Mouse (Mus musculus): ENCODE results near the gene Alyref. TPM values are rescaled to one million over a fixed set of nuclear protein-coding genes. Genes with fewer than 3 reads are reported as not detected.

The Alyref gene
- polyA plus RNA-seq, 1 experiment from 2014 or later = 361 TPM

- peak overlapping the region; percentile 96; the same call in 1 of the 2 replicates for H3K27ac ChIP-seq
- peak overlapping the region; percentile 91 for H3K4me3 ChIP-seq (replicated peaks; ENCODE audit: low read depth, low read length)
- peaks cover 20% of the 10 kb centered on the region for H3K36me3 ChIP-seq (ENCODE audit: insufficient read depth, low read length)
- DNase-seq (ENCODE audit: low spot score) = peak; percentile 79
- WGBS = 45% methylated on average over 15 of the region's 15 CpGs
- H3K9ac ChIP-seq (ENCODE audit: low read depth, low read length) = peak overlapping the region; percentile 97; the same call in 1 of the 2 replicates
- peak overlapping the region; percentile 94 for H3K4me2 ChIP-seq (ENCODE audit: low read length)
- H3K9me3 ChIP-seq (replicated peaks; ENCODE audit: low read length) = no peaks in the 10 kb centered on the region
- TF ChIP-seq CTCF (IDR thresholded peaks at IDR 0.05; ENCODE audit: low read depth) = peak; percentile 90
- no peaks in the 10 kb centered on the region for H3K27me3 ChIP-seq (ENCODE audit: insufficient read depth, low read length)
- H3K4me1 ChIP-seq (replicated peaks; ENCODE audit: insufficient read depth, low read length) = peaks cover 15% of the 10 kb centered on the region
- peak; percentile 1; the same call in 1 of the 2 replicates for ATAC-seq (replicated peaks; ENCODE audit: low FRiP score, low read depth)
These were observed 18.7 kb downstream of the Alyref start for GRCm38 (mm10) chr11:120579316-120580107.

- 69% methylated on average over 11 of the region's 11 CpGs for WGBS
- no peak overlapping the region for H3K4me2 ChIP-seq (ENCODE audit: low read length)
- no peak overlapping the region for H3K4me3 ChIP-seq (replicated peaks; ENCODE audit: low read depth, low read length)
- no peak overlapping the region for H3K9ac ChIP-seq (ENCODE audit: low read depth, low read length)
- H3K36me3 ChIP-seq (ENCODE audit: insufficient read depth, low read length) = peaks cover 20% of the 10 kb centered on the region
- peaks cover 19% of the 10 kb centered on the region for H3K4me1 ChIP-seq (replicated peaks; ENCODE audit: insufficient read depth, low read length)
- no peak for TF ChIP-seq CTCF (IDR thresholded peaks at IDR 0.05; ENCODE audit: low read depth)
- DNase-seq (ENCODE audit: low spot score) (peak; percentile 32), ATAC-seq (replicated peaks; ENCODE audit: low FRiP score, low read depth) (peak; percentile 6; the same call in 1 of the 2 replicates)
- no peaks in the 10 kb centered on the region for H3K27me3 ChIP-seq (ENCODE audit: insufficient read depth, low read length)
- H3K27ac ChIP-seq = peak overlapping the region; percentile 80; the same call in 1 of the 2 replicates
- H3K9me3 ChIP-seq (replicated peaks; ENCODE audit: low read length) = no peaks in the 10 kb centered on the region
These were observed 19.4 kb downstream of the Alyref start for GRCm38 (mm10) chr11:120578694-120579243.

DNA sequence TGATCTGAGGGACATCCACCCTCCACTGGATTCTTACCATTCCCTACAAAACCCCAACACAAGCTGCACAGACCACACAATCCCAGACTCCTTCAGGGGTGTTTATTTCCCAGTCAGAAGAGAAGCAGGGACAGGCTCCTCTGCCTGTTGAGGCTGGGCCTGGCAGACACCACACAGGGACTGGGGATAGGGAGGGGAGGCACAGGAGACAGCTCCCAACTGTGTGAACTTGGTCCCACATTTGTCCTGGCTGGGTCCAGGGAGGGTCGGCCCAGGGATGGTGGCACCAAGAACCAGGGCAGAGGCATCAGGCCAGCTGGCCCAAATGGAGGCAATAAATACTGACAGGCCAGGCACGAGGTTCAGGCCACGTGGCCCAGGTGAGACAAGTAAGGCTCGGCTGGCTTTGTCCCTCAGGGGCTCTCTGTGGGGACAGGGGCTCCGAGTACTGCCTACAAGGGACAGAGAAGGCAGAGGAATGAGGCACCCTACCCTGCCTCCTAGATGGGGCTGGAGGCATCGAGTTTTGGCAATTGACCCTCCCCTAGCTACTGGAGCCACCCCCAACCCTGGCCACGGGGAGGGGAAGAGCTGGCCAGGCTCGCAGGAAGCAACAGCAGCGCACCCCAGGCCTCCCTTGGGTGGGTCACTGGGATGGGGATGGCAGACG is 20.0 kb downstream of the Alyref start:
- 67% methylated on average over 10 of the region's 10 CpGs for WGBS
- no peak for DNase-seq (ENCODE audit: low spot score)

DNA sequence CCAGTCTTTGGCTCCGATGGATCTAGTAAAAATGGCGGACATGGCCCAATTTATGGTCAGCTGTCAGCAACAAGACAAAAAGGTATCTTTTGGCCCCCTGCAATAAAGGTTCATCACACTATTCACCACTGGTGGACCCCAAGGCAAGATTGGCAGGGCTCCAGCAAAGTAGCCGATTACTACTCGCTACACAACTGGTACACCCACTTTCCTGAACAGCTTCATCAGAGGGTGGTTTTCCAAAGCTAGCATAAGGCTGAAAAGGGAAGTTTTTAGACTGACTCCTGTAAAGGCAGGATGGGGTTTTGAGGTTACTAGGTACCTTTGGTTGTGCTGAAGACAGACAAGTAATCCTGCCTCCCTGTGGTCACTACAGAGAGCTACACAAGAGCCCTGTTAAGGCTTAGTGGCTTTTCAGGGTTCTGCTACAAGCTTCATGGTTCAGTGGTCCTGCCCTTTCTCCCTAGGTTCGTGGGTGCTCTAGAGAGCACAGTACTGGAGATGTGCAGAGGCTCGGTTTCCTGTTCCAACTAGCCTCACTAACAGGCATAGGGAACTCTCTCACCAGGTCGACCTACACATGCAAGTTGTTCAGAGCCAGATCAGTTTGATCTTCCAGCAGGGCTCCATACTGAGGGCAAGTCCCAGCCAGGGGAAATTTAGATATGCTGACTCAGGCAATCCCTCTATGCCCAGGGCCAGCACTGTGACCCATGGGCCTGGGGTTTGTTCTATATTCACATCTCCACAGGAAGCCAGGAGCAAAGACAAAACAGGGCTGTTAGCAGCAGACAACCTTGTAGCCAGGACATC is 20.7 kb downstream of the Alyref start:
- Histone ChIP-seq H3K36me3 (ENCODE audit: insufficient read depth, low read length) (peaks cover 20% of the 10 kb centered on the region), H3K9ac (ENCODE audit: low read depth, low read length) (0 out of 2 replicates have a peak overlapping the region, but pooled peaks have one; percentile 20), H3K4me1 (replicated peaks; ENCODE audit: insufficient read depth, low read length) (peaks cover 19% of the 10 kb centered on the region), H3K4me3 (replicated peaks; ENCODE audit: low read depth, low read length) (no peak overlapping the region), H3K27ac (peak overlapping the region; percentile 80), H3K9me3 (replicated peaks; ENCODE audit: low read length) (no peaks in the 10 kb centered on the region), H3K4me2 (ENCODE audit: low read length) (peak overlapping the region; percentile 18; the same call in 1 of the 2 replicates), H3K27me3 (ENCODE audit: insufficient read depth, low read length) (no peaks in the 10 kb centered on the region)
- 67% methylated on average over 7 of the region's 7 CpGs for WGBS
- TF ChIP-seq CTCF (IDR thresholded peaks at IDR 0.05; ENCODE audit: low read depth) = peak; percentile 65
- ATAC-seq (replicated peaks; ENCODE audit: low FRiP score, low read depth) (0 out of 2 replicates have a peak, but pooled peaks have one; percentile 6), DNase-seq (ENCODE audit: low spot score) (peak; percentile 72)

More for the DNA sequence above, 20.0 kb downstream of the Alyref start:
- H3K27me3 ChIP-seq (ENCODE audit: insufficient read depth, low read length) = no peaks in the 10 kb centered on the region
- H3K9ac ChIP-seq (ENCODE audit: low read depth, low read length) = 0 out of 2 replicates have a peak overlapping the region, but pooled peaks have one; percentile 20
- H3K27ac ChIP-seq = peak overlapping the region; percentile 80
- H3K4me3 ChIP-seq (replicated peaks; ENCODE audit: low read depth, low read length) = no peak overlapping the region
- peaks cover 19% of the 10 kb centered on the region for H3K4me1 ChIP-seq (replicated peaks; ENCODE audit: insufficient read depth, low read length)
- peaks cover 20% of the 10 kb centered on the region for H3K36me3 ChIP-seq (ENCODE audit: insufficient read depth, low read length)
- H3K4me2 ChIP-seq (ENCODE audit: low read length) = no peak overlapping the region
- no peak for TF ChIP-seq CTCF (IDR thresholded peaks at IDR 0.05; ENCODE audit: low read depth)
- no peaks in the 10 kb centered on the region for H3K9me3 ChIP-seq (replicated peaks; ENCODE audit: low read length)
- no peak for ATAC-seq (replicated peaks; ENCODE audit: low FRiP score, low read depth)

DNA sequence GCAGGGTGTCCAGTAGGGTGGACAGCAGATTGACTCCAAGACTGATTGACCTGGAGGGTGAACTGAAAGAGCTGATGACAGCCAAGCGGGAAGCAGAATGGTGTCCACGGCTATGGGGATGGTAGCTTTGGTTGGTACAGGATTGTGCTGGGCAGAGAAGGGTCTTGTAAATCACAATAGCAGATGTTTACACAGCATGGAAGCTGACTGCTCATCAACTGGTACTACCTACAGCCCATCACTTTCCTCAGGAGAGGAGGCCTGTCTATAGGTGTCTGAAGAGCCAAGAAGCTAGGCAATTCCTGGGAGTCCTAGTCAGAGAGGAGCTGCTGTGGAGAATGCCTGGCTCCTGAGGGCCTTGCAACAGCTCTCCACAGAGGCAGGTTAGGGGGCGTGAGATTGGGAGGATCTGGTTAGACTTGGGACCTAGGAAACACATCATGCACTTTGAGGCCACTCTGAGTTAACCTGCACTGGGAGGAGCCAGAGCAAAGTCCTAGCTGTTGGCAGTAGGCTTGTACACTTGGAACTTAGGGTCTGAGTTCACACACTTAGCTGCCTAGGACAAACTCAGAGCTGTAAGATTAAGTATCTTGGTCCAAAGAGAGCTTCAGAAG is 21.7 kb downstream of the Alyref start:
- 90% methylated on average over 3 of the region's 3 CpGs for WGBS
- peak; percentile 36 for DNase-seq (ENCODE audit: low spot score)

More for the DNA sequence above, 21.7 kb downstream of the Alyref start:
- Histone ChIP-seq H3K4me2 (ENCODE audit: low read length) (no peak overlapping the region; the same call in 1 of the 2 replicates), H3K36me3 (ENCODE audit: insufficient read depth, low read length) (peaks cover 20% of the 10 kb centered on the region), H3K4me3 (replicated peaks; ENCODE audit: low read depth, low read length) (no peak overlapping the region), H3K9me3 (replicated peaks; ENCODE audit: low read length) (no peaks in the 10 kb centered on the region), H3K27me3 (ENCODE audit: insufficient read depth, low read length) (no peaks in the 10 kb centered on the region), H3K9ac (ENCODE audit: low read depth, low read length) (no peak overlapping the region), H3K4me1 (replicated peaks; ENCODE audit: insufficient read depth, low read length) (peaks cover 16% of the 10 kb centered on the region), H3K27ac (peak overlapping the region; percentile 80)
- ATAC-seq (replicated peaks; ENCODE audit: low FRiP score, low read depth) = no peak
- TF ChIP-seq CTCF (IDR thresholded peaks at IDR 0.05; ENCODE audit: low read depth) = no peak

Measured in kidney, postnatal 0 days (tissue).